11 mouse cellular contexts compared by ENCODE assay signal in genomic region chr10:92652399-92652920, GRCm38 (mm10).
DNase-seq lines count a peak whose midpoint lies in the region; ATAC-seq and TF ChIP-seq lines count a peak whose summit lies in the region.
"Had no signal": no experiment of that assay in that cellular context is flagged by ENCODE, and none has a peak within 500 bp of the region (broad histone marks: within the 10 kb centered on the region; RNA-seq: fewer than 3 reads in every experiment).

No protein-coding gene starts in this region.

- H3K27me3 ChIP-seq in lung, embryonic 14.5 days (ENCODE audit: insufficient read depth, low read length) = no peaks in the 10 kb centered on the region

- intact Hi-C loops in gastrocnemius, adult 2 months (cut with DNase I) = no loop called here
- intact Hi-C loops in gastrocnemius, postnatal 36 days (cut with DNase I) = loop anchor here (10.0 kb wide), 1 partner anchor 328 kb away; no protein-coding TSS in a partner anchor

- WGBS in lung, embryonic 14.5 days = 38% methylated on average over 3 of the region's 3 CpGs

- no peaks in the 10 kb centered on the region for H3K36me3 ChIP-seq in lung, embryonic 14.5 days (ENCODE audit: insufficient read depth)

- H3K4me3 ChIP-seq in gastrocnemius, adult 2 months = no peak overlapping the region
- H3K4me3 ChIP-seq in lung, embryonic 14.5 days (ENCODE audit: low read depth, low read length) = no peak overlapping the region

- no peak for ATAC-seq in lung, embryonic 14.5 days (ENCODE audit: insufficient read depth)

- no peaks in the 10 kb centered on the region for H3K4me1 ChIP-seq in lung, embryonic 14.5 days (ENCODE audit: insufficient read depth)

- no peak for DNase-seq in gastrocnemius, adult 2 months
- no peak for DNase-seq in gastrocnemius, postnatal 36 days
- peak; percentile 70 for DNase-seq in lung, embryonic 14.5 days
- DNase-seq in lung, postnatal 10 days = no peak
- DNase-seq in mesoderm, embryonic 11.5 days (ENCODE audit: low read depth, low spot score) = peak; percentile 6
- DNase-seq in testis, postnatal 14 days (ENCODE audit: low spot score) = no peak
- DNase-seq in gastrocnemius, adult 18-20 months (ENCODE audit: low spot score) = no peak
- no peak for DNase-seq in right cerebral cortex, postnatal 4 days
- DNase-seq: cerebellum, adult 9-10 months; heart, postnatal 14 days; liver had no signal

- no peak overlapping the region for H3K9ac ChIP-seq in lung, embryonic 14.5 days

- no peak overlapping the region for H3K27ac ChIP-seq in gastrocnemius, adult 2 months
- no peak overlapping the region for H3K27ac ChIP-seq in lung, embryonic 14.5 days (ENCODE audit: low read depth)

- TF ChIP-seq CTCF in gastrocnemius, adult 2 months (IDR thresholded peaks at IDR 0.05) = peak; percentile 43
- TF ChIP-seq CTCF in lung, embryonic 14.5 days (IDR thresholded peaks at IDR 0.05; ENCODE audit: low read depth) = peak; percentile 44

- H3K4me2 ChIP-seq in lung, embryonic 14.5 days = no peak overlapping the region

- H3K9me3 ChIP-seq in lung, embryonic 14.5 days (ENCODE audit: low read depth, low read length) = no peaks in the 10 kb centered on the region

Comparison
In these comparisons a context has a peak if more than half of its experiments do, and no peak if none do; other contexts are left out.
1. DNase-seq: peak in lung, embryonic 14.5 days (single experiment) and mesoderm, embryonic 11.5 days (single experiment); none in gastrocnemius, adult 2 months (single experiment), gastrocnemius, postnatal 36 days (0 of 2), lung, postnatal 10 days (single experiment), testis, postnatal 14 days (single experiment), gastrocnemius, adult 18-20 months (single experiment) and right cerebral cortex, postnatal 4 days (single experiment).